Mouse (Mus musculus) left cerebral cortex, adult 2 months (tissue): ENCODE data around the gene Dot1l. TPM values are rescaled to one million over a fixed set of nuclear protein-coding genes. Genes with fewer than 3 reads are reported as not detected.
"Not testable (repeated sequence)": the region's sequence is repeated elsewhere in the genome, so short reads cannot be mapped to it uniquely, and the experiment has no call there.

Source experiments
- DNase-seq, 2 experiments: peaks; one replicate each; pipeline ENCODE4 v3.0.0; 2021 to 2022; ENCODE audit warnings: low spot score in 2 of 2, mixed read lengths in 1 of 2; ENCODE audit errors: extremely low spot score in 1 of 2
- H3K27ac ChIP-seq: fragments of 200-600 bp; 2 replicates; pipeline ENCODE4 v1.8.1; 2022
- H3K4me3 ChIP-seq: fragments of 200-600 bp; 2 replicates; pipeline ENCODE4 v1.8.1; 2022
- CTCF ChIP-seq: fragments of 200-600 bp; IDR thresholded peaks from 2 replicates; pipeline ENCODE4 v1.8.1; 2022; ENCODE audit warnings: antibody characterized with exemption, mild to moderate bottlenecking, moderate library complexity
- intact Hi-C: fragments of 180-260 bp; cut with DNase I; formaldehyde crosslinking; loops from one replicate; pipeline ENCODE4 v1.15.1; 2025
- total RNA-seq, 2 experiments: library from RNA; stranded (reverse); gene quantifications; 2 replicates each; pipeline ENCODE4 v1.2.3; 2021

The Dot1l gene
- total RNA-seq, 2 experiments from 2014 or later: 64.6 to 75.3 TPM

DNA sequence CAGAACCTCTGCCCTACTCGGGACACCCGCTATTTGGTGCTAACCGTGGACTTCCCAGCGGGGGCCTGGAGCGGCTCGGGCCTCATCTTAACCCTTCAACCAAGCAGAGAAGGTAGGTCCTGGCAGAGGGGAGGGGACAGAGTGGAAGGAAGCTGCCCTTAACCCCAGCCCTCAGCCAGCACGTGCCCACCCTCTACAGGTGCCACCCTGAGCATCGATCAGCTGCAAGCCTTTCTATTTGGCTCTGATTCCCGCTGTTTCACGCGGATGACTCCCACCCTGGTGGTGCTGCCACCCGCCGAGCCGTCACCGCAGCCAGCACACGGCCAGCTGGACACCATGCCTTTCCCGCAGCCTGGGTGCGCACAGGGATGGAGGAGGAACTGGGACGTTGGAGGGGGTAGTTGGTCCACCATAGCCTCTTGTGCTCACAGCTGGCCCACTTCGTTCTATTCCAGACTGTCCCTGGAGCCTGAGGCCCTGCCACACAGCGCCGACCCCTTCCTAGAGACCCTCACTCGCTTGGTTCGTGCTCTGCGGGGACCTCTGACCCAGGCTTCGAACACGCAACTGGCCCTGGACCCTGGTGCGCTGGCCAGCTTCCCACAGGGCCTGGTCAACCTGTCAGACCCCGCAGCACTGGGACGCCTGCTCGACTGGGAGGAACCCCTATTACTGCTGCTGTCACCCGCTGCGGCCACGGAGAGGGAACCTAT, 51.5 kb downstream of the Dot1l start:
- Histone ChIP-seq H3K4me3 (peak overlapping the region; percentile 50), H3K27ac (peak overlapping the region; percentile 94)
- no peak for DNase-seq
- intact Hi-C loops: loop anchor here (5.0 kb wide), 2 partner anchors 59 to 71 kb away; no protein-coding TSS in a partner anchor
- no peak for TF ChIP-seq CTCF

- intact Hi-C loops: loop anchor here (5.0 kb wide), 2 partner anchors 60 to 70 kb away; no protein-coding TSS in a partner anchor
- DNase-seq: peak; percentile 86 to 87
- TF ChIP-seq CTCF: no peak
- Histone ChIP-seq H3K27ac (peak overlapping the region; percentile 94), H3K4me3 (peak overlapping the region; percentile 50)
Observed at GRCm38 (mm10) chr10:80807057-80807627, 52.1 kb downstream of the Dot1l start.

- H3K4me3 ChIP-seq: peak overlapping the region; percentile 37
- intact Hi-C loops: loop anchor here (5.0 kb wide), 2 partner anchors 61 to 69 kb away; no protein-coding TSS in a partner anchor
- DNase-seq: no peak
- peak overlapping the region; percentile 94 for H3K27ac ChIP-seq
- TF ChIP-seq CTCF: no peak
Observed at GRCm38 (mm10) chr10:80808099-80808984, 53.3 kb downstream of the Dot1l start.

- Histone ChIP-seq H3K4me3 (peak overlapping the region; percentile 37), H3K27ac (peak overlapping the region; percentile 94)
- TF ChIP-seq CTCF: no peak
- intact Hi-C loops: loop anchor here (5.0 kb wide), 2 partner anchors 62 to 68 kb away; no protein-coding TSS in a partner anchor
- DNase-seq: peak in 1 of 2 experiments; percentile 45
Observed at GRCm38 (mm10) chr10:80808985-80809632, 54.1 kb downstream of the Dot1l start.

DNA sequence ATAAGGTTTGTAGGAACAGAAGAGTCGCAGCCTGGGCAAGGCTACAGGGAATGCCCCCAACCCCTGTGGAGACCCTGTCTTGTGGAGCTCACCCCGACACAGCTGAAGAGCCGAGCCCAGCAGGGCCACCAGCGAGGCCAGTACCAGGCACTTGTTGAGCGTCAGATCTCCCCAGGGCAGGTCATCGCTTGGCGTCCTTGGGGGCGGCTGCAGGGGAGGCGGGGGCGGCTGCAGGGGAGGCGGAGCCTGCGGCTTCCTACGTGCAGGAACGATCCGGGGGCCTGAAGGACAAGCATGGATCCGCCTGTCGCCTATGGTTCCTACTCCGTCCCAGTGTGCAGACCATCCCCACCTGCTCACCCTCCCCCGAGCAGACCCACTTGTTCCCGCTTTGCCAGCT, 55.1 kb downstream of the Dot1l start:
- intact Hi-C loops: no loop called here
- Histone ChIP-seq H3K27ac (no peak overlapping the region; the same call in 1 of the 2 replicates), H3K4me3 (no peak overlapping the region)
- DNase-seq: no peak
- no peak for TF ChIP-seq CTCF

DNA sequence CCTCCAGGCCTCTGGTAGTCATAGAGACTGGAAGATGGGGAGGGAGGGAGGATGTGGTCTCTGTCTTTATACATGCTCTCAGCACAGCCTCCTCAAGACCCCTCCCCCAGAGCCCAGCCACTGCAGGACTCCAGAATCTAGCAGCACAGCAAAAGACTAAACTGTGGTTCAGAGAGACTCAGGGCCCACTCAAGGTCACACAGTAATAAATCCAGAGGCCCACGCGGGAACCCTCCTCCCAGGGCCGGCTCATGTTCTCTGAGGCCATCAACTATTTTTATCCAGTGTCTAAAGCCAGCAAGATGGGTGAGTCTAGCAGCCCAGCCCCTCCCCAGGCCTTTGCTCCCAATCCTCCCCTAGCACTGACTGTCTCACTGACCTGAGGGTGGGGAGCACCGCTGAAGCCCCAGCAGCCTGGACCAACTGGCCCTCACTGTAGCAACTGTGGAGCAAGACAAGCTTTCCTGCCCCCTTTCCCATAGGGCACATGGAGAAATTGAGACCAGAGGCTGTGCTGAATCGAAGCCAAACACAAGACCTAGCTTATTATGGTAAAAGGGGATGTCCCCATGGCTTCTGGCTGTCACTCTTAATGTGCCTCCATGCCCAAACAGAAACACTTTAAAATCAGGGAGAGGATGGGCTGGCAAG, 57.5 kb downstream of the Dot1l start:
- H3K4me3 ChIP-seq: no peak overlapping the region
- DNase-seq: no peak
- intact Hi-C loops: no loop called here
- no peak overlapping the region for H3K27ac ChIP-seq
- TF ChIP-seq CTCF: no peak

- Histone ChIP-seq H3K27ac (no peak within 1 kb of the TSS), H3K4me3 (no peak within 1 kb of the TSS)
- no peak for DNase-seq
- no peak for TF ChIP-seq CTCF
- intact Hi-C loops: no loop called here
Observed at GRCm38 (mm10) chr10:80813366-80813765, 58.4 kb downstream of the Dot1l start, which contains the start of gene Jsrp1. Gene Jsrp1 (minus strand): TSS chr10:80813498.

- intact Hi-C loops: no loop called here
- Histone ChIP-seq H3K4me3 (no peak overlapping the region), H3K27ac (no peak overlapping the region)
- TF ChIP-seq CTCF: peak; percentile 6; the same call in 1 of the 2 replicates
- no peak for DNase-seq
Observed at GRCm38 (mm10) chr10:80814800-80815199, 59.8 kb downstream of the Dot1l start.

GRCm38 (mm10) chr10:80816303-80816702, 61.3 kb downstream of the Dot1l start:
- DNase-seq, H3K27ac ChIP-seq, intact Hi-C loops, H3K4me3 ChIP-seq: not testable (repeated sequence)

- Histone ChIP-seq H3K4me3 (no peak overlapping the region), H3K27ac (no peak overlapping the region)
- TF ChIP-seq CTCF: no peak
- intact Hi-C loops: no loop called here
- no peak for DNase-seq
Observed at GRCm38 (mm10) chr10:80817164-80817563, 62.2 kb downstream of the Dot1l start.

DNA sequence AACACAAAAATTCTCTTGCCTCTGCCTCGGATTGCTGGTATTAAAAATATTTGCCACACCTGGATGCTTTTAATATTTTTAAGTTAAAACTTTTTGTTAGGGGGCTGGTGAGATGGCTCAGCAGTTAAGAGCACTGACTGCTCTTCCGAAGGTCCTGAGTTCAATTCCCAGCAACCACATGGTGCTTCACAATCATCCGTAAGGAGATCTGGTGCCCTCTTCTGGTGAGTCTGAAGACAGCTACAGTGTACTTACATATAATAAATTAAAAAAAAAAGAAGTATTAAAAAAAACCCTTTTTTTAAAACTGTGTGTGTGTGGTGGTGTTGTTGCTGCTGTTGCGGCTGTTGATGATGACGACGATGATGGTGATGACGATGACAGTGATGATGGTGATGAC, 62.9 kb downstream of the Dot1l start:
- DNase-seq, H3K4me3 ChIP-seq, H3K27ac ChIP-seq, intact Hi-C loops: not testable (repeated sequence)
- peak; percentile 30 for TF ChIP-seq CTCF
